Mouse (Mus musculus) lung, embryonic 16.5 days (tissue): ENCODE measurements around the gene C330021F23Rik. TPM values are rescaled to one million over a fixed set of nuclear protein-coding genes. Genes with fewer than 3 reads are reported as not detected.

Source experiments
- ATAC-seq: fragments of 200-750 bp; cut with Nextera tagmentation; 2 replicates; pipeline ENCODE4 v1.8.0; 2017; ENCODE audit warnings: low read depth, mild to moderate bottlenecking, moderate library complexity
- H3K27ac ChIP-seq: fragments of 300-500 bp; sonication (generic); 2 replicates; pipeline ENCODE4 v1.5.1; 2014; ENCODE audit warnings: mild to moderate bottlenecking, control low read depth, low read length
- H3K27me3 ChIP-seq: fragments of 300-500 bp; sonication (generic); 2 replicates; pipeline ENCODE4 v1.6.1; 2014; ENCODE audit warnings: low read depth, low read length, mixed read lengths; ENCODE audit not compliant: control insufficient read depth, insufficient read depth
- H3K36me3 ChIP-seq: fragments of 300-500 bp; sonication (generic); 2 replicates; pipeline ENCODE4 v1.6.1; 2014; ENCODE audit warnings: low read length; ENCODE audit not compliant: control insufficient read depth, insufficient read depth
- H3K4me1 ChIP-seq: fragments of 300-500 bp; sonication (generic); replicated peaks from 2 replicates; pipeline ENCODE4 v1.6.1; 2014; ENCODE audit warnings: low read length, mixed read lengths; ENCODE audit not compliant: control insufficient read depth, insufficient read depth
- H3K4me2 ChIP-seq: fragments of 300-500 bp; sonication (generic); 2 replicates; pipeline ENCODE4 v1.6.1; 2014; ENCODE audit warnings: low read depth, low read length, control low read depth
- H3K4me3 ChIP-seq: fragments of 300-500 bp; sonication (generic); 2 replicates; pipeline ENCODE4 v1.5.1; 2014; ENCODE audit warnings: mild to moderate bottlenecking, low read length, control low read depth
- H3K9ac ChIP-seq: fragments of 300-500 bp; sonication (generic); 2 replicates; pipeline ENCODE4 v1.6.1; 2014; ENCODE audit warnings: low read length, control low read depth
- H3K9me3 ChIP-seq: fragments of 300-500 bp; sonication (generic); 2 replicates; pipeline ENCODE4 v1.6.1; 2016; ENCODE audit warnings: low read length; ENCODE audit not compliant: control insufficient read depth
- WGBS: fragments of 180-500 bp; shearing (Covaris S2); extraction: QIAGEN DNeasy Blood & Tissue Kit; methylation state at CpG from one replicate; pipeline ENCODE4 v1.1.7; 2014; 5-methylcytosine and 5-hydroxymethylcytosine counted together
- polyA plus RNA-seq: library from polyadenylated mRNA; unstranded; fragments of >200 nt; fragmentation: Nextera tagmentation; extraction: Ambion mirVana; gene quantifications from 2 replicates; pipeline ENCODE4 v1.2.1, GENCODE M21; 2015

The C330021F23Rik gene
- polyA plus RNA-seq, 1 experiment from 2014 or later = 1.1 TPM

- Histone ChIP-seq H3K27me3 (peaks cover 16% of the 10 kb centered on the region; the same call in 1 of the 2 replicates), H3K36me3 (no peaks in the 10 kb centered on the region), H3K4me2 (no peak overlapping the region), H3K4me3 (no peak overlapping the region), H3K27ac (no peak overlapping the region), H3K4me1 (no peaks in the 10 kb centered on the region), H3K9ac (no peak overlapping the region), H3K9me3 (no peaks in the 10 kb centered on the region)
- 74% methylated on average over 2 of the region's 2 CpGs for WGBS
- ATAC-seq = no peak
These were observed 18.7 kb downstream of the C330021F23Rik start for GRCm38 (mm10) chr8:3586452-3586851.

- no peaks in the 10 kb centered on the region for H3K4me1 ChIP-seq
- no peak; the same call in 1 of the 2 replicates for ATAC-seq
- no peaks in the 10 kb centered on the region for H3K9me3 ChIP-seq
- WGBS = 1% methylated on average over 7 of the region's 7 CpGs
- H3K27ac ChIP-seq = peak within 1 kb of the TSS; percentile 79
- peak within 1 kb of the TSS; percentile 71 for H3K4me3 ChIP-seq
- H3K4me2 ChIP-seq = peak within 1 kb of the TSS; percentile 88
- H3K9ac ChIP-seq = peak within 1 kb of the TSS; percentile 82
- no peaks in the 10 kb centered on the region for H3K36me3 ChIP-seq
- H3K27me3 ChIP-seq = peaks cover 16% of the 10 kb centered on the region; the same call in 1 of the 2 replicates
These were observed 19.2 kb downstream of the C330021F23Rik start, which contains the start of gene Camsap3 for GRCm38 (mm10) chr8:3586993-3587390. Gene Camsap3 (plus strand): TSS chr8:3587293.

DNA sequence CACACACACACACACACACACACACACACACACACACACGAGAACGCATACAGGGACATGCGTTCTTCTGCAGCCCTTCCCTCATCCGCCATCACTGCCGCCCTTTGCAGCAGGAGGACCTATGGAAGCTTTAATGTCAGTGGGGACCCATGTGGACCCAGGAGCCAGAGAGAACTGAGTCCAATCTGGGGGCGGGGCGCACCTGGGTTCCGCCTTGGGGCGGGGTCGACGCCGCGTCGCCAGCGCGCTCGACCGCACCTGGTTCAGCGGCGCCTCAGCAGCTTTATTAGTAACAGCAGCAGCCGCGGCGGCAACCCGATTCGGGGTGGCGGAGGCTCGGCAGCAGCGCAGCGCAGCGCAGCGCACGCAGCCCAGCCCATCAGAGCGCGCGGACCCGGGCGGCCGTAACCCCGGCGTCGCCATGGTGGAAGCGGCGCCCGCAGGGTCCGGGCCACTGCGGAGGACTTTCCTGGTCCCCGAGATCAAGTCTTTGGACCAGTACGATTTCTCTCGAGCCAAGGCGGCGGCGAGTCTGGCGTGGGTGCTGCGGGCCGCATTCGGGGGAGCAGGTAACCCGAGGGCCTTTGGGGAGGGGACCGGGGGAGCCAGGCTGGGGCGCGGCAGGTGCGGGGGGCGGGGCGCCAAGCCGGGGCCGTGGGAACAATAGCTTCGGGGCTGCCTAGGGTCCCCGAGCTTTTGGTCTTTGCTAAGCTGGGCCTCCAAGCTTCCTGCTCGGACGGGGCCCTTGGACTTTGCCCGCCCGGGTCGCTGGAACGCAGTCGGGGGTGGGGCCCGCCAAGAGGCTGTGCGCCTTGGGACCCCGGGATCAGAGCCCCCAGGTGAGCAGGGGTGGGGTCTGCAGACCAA is 19.8 kb downstream of the C330021F23Rik start:
- Histone ChIP-seq H3K27ac (peak overlapping the region; percentile 79), H3K9ac (peak overlapping the region; percentile 82), H3K4me2 (peak overlapping the region; percentile 88), H3K36me3 (no peaks in the 10 kb centered on the region), H3K27me3 (peaks cover 16% of the 10 kb centered on the region; the same call in 1 of the 2 replicates), H3K4me3 (peak overlapping the region; percentile 71), H3K9me3 (no peaks in the 10 kb centered on the region), H3K4me1 (no peaks in the 10 kb centered on the region)
- peak; percentile 86 for ATAC-seq
- under 1% methylated on average over 63 of the region's 77 CpGs for WGBS

DNA sequence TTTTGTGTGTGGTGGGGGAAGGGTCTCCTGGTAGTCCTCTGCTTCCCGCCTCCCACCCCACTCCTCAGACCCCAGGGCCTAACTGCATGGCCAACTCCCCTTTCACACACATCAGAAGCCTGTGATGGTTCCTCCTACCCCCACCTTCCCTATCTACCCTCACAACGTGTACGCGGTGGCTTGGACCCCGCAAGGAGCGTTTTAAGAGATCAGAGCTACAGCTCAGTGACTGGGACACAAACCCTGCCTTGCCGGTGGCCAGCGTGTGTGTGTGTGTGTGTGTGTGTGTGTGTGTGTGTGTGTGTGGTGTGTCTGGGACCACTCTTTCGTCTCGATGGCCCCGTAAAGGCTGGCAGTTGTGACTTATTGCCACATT is 20.5 kb downstream of the C330021F23Rik start:
- H3K4me1 ChIP-seq = no peaks in the 10 kb centered on the region
- peaks cover 16% of the 10 kb centered on the region; the same call in 1 of the 2 replicates for H3K27me3 ChIP-seq
- H3K9ac ChIP-seq = peak overlapping the region; percentile 82
- 11% methylated on average over 11 of the region's 11 CpGs for WGBS
- no peaks in the 10 kb centered on the region for H3K9me3 ChIP-seq
- H3K36me3 ChIP-seq = no peaks in the 10 kb centered on the region
- peak; percentile 39 for ATAC-seq
- peak overlapping the region; percentile 79 for H3K27ac ChIP-seq
- H3K4me3 ChIP-seq = peak overlapping the region; percentile 71
- H3K4me2 ChIP-seq = peak overlapping the region; percentile 88

DNA sequence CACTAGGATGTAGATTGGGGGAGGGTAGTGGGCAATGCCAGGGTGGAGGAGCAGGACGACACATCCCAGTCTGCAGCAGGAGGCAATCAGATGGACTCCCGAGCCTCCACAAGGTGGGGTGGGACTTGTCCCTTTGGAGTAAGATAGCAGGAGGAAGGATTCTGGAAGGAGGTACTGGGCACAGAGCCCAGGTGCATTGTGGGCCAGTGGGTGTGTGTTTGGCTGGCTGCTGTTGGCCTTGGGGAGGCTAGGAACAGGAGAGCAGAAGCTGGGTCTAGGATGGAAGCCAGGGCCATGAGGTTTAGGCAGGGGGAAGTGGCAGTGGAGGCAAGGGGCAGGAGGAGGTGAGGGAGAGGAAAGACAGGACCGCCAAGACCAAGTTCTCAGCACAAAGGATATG is 25.7 kb downstream of the C330021F23Rik start:
- H3K27me3 ChIP-seq = no peaks in the 10 kb centered on the region
- H3K27ac ChIP-seq = no peak overlapping the region
- H3K4me2 ChIP-seq = no peak overlapping the region
- no peaks in the 10 kb centered on the region for H3K36me3 ChIP-seq
- H3K9ac ChIP-seq = no peak overlapping the region
- no peaks in the 10 kb centered on the region for H3K4me1 ChIP-seq
- H3K4me3 ChIP-seq = no peak overlapping the region
- no peaks in the 10 kb centered on the region for H3K9me3 ChIP-seq
- ATAC-seq = no peak
- 47% methylated on average over 3 of the region's 3 CpGs for WGBS

GRCm38 (mm10) chr8:3594466-3594865 is 26.7 kb downstream of the C330021F23Rik start:
- H3K4me1 ChIP-seq = no peaks in the 10 kb centered on the region
- no peaks in the 10 kb centered on the region for H3K9me3 ChIP-seq
- H3K9ac ChIP-seq = no peak overlapping the region
- WGBS = 75% methylated on average over 2 of the region's 2 CpGs
- no peak overlapping the region for H3K4me2 ChIP-seq
- no peak for ATAC-seq
- H3K36me3 ChIP-seq = no peaks in the 10 kb centered on the region
- no peaks in the 10 kb centered on the region for H3K27me3 ChIP-seq
- H3K27ac ChIP-seq = no peak overlapping the region
- H3K4me3 ChIP-seq = no peak overlapping the region

DNA sequence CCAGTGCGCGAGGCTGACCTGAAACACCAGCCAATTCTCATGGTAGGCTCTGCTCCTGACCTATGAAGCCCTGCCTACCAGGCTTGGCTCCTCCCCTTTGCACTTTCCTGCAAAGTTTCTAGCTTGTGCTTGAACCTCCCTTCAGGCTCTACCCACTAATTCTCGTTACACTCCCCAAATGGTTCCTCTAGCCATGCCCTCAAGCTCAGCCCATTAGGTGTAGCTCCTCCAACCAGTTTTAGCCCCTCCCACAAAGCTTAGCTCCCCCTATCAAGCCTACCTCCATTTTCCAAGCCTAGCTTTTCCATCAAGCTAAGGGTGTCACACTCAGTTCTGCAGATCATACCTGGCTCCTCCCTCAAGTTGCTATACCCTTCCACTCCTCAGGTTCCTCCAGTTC is 30.3 kb downstream of the C330021F23Rik start:
- WGBS = 66% methylated on average over 3 of the region's 3 CpGs
- H3K27ac ChIP-seq = no peak overlapping the region

GRCm38 (mm10) chr8:3599219-3599618 is 31.4 kb downstream of the C330021F23Rik start:
- no peaks in the 10 kb centered on the region for H3K36me3 ChIP-seq
- H3K4me2 ChIP-seq = no peak overlapping the region
- H3K4me3 ChIP-seq = no peak overlapping the region
- no peak overlapping the region for H3K27ac ChIP-seq
- ATAC-seq = no peak
- H3K9me3 ChIP-seq = no peaks in the 10 kb centered on the region
- H3K4me1 ChIP-seq = no peaks in the 10 kb centered on the region
- no peak overlapping the region for H3K9ac ChIP-seq
- 93% methylated on average over 1 of the region's 1 CpGs for WGBS
- H3K27me3 ChIP-seq = no peaks in the 10 kb centered on the region

More for the DNA sequence above, 30.3 kb downstream of the C330021F23Rik start:
- Histone ChIP-seq H3K4me3 (no peak overlapping the region), H3K4me1 (no peaks in the 10 kb centered on the region), H3K9me3 (no peaks in the 10 kb centered on the region), H3K4me2 (no peak overlapping the region), H3K9ac (no peak overlapping the region), H3K27me3 (no peaks in the 10 kb centered on the region), H3K36me3 (no peaks in the 10 kb centered on the region)
- no peak for ATAC-seq

- Histone ChIP-seq H3K27ac (no peak overlapping the region), H3K27me3 (no peaks in the 10 kb centered on the region), H3K4me1 (no peaks in the 10 kb centered on the region), H3K4me3 (no peak overlapping the region), H3K4me2 (no peak overlapping the region), H3K9me3 (no peaks in the 10 kb centered on the region), H3K9ac (peak overlapping the region; percentile 10; the same call in 1 of the 2 replicates), H3K36me3 (no peaks in the 10 kb centered on the region)
- peak; percentile 69 for ATAC-seq
- 73% methylated on average over 6 of the region's 6 CpGs for WGBS
These were observed 32.6 kb downstream of the C330021F23Rik start for GRCm38 (mm10) chr8:3600401-3600800.
